Mouse (Mus musculus): ENCODE data around the gene Tm4sf19.

DNA sequence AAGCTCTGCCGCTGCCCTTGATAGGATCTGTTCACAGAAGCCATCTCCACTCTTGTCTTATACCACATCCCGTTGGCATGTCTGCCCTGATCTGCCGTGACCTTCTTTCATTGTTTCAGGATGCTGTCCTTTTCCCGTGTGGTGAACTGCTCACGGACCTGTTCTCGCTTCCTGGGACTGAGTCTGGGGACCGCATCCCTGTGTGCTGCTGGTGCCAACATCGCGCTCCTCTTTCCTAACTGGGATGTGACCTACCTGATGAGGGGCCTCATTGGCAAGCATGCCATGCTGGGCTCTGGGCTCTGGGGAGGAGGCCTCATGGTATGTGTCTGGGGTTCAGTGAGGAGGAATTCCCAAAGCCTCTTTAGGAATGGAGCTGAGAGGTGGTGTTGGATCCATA, 5.4 kb downstream of the Tm4sf19 start:
- TF ChIP-seq CTCF (IDR thresholded peaks at IDR 0.05; ENCODE audit: low read depth, low read length) (no peak), POLR2A (IDR thresholded peaks at IDR 0.05; ENCODE audit: extremely low read depth, insufficient read depth, low read length) (no peak)
